Comparison of ENCODE assay signal across 22 mouse cellular contexts in the genomic region with DNA sequence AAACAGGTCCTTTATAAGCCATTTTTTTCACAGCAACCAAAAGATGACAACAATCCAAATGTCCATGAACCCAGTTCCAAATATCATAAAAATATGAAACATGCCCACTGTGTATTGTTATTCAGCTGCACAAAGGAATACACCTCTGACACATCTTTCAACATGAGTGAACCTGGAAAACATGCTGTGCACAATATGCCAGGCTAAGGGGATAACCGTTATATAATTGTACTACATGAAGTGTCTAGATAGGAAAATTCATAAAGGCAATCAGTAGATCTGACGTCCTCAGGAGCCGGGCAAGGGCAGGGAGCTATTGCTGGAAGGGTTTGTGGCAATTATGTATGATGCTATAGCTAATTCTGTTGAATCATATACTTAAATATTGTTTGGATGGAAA.
"Had no signal": no experiment of that assay in that cellular context is flagged by ENCODE, and none has a peak within 500 bp of the region (broad histone marks: within the 10 kb centered on the region; RNA-seq: fewer than 3 reads in every experiment).

No protein-coding gene starts in this region.

- H3K4me1 ChIP-seq: limb, embryonic 15.5 days; liver, embryonic 12.5 days; liver, embryonic 15.5 days; lung, embryonic 15.5 days; megakaryocyte, embryonic 14.5 days; midbrain, embryonic 10.5 days; midbrain, embryonic 13.5 days; neural tube, embryonic 13.5 days; stomach, embryonic 15.5 days had no signal

- H3K27ac ChIP-seq: kidney, postnatal 0 days; limb, embryonic 12.5 days; limb, embryonic 15.5 days; liver, embryonic 12.5 days; liver, embryonic 15.5 days; lung, embryonic 15.5 days; midbrain, embryonic 10.5 days; midbrain, embryonic 13.5 days; neural tube, embryonic 13.5 days; stomach, embryonic 15.5 days had no signal

- H3K27me3 ChIP-seq: limb, embryonic 12.5 days; limb, embryonic 15.5 days; liver, embryonic 12.5 days; liver, embryonic 15.5 days; lung, embryonic 15.5 days; megakaryocyte, embryonic 14.5 days; midbrain, embryonic 13.5 days; neural tube, embryonic 13.5 days; stomach, embryonic 15.5 days had no signal

- ATAC-seq: liver, embryonic 12.5 days; midbrain, embryonic 13.5 days; midbrain, embryonic 16.5 days had no signal

- H3K4me3 ChIP-seq: limb, embryonic 12.5 days; limb, embryonic 15.5 days; liver, embryonic 12.5 days; liver, embryonic 15.5 days; lung, embryonic 15.5 days; megakaryocyte, embryonic 14.5 days; midbrain, embryonic 10.5 days; midbrain, embryonic 13.5 days; myocyte; neural tube, embryonic 13.5 days; stomach, embryonic 15.5 days had no signal

- H3K9ac ChIP-seq: limb, embryonic 12.5 days; limb, embryonic 15.5 days; liver, embryonic 12.5 days; liver, embryonic 15.5 days; lung, embryonic 15.5 days; midbrain, embryonic 13.5 days; neural tube, embryonic 13.5 days; stomach, embryonic 15.5 days had no signal

- DNase-seq: kidney, postnatal 25 days; left cerebral cortex, postnatal 4 days; lung, adult 18-20 months; lung, postnatal 10 days; lung, postnatal 36 days; retina, postnatal 1 day; right cerebral cortex, postnatal 25 days; spleen, adult 18-20 months; thymus, postnatal 25 days had no signal

- H3K36me3 ChIP-seq: limb, embryonic 12.5 days; limb, embryonic 15.5 days; liver, embryonic 12.5 days; liver, embryonic 15.5 days; lung, embryonic 15.5 days; midbrain, embryonic 10.5 days; midbrain, embryonic 13.5 days; neural tube, embryonic 13.5 days; stomach, embryonic 15.5 days had no signal

- H3K4me2 ChIP-seq: limb, embryonic 12.5 days; limb, embryonic 15.5 days; liver, embryonic 12.5 days; liver, embryonic 15.5 days; lung, embryonic 15.5 days; midbrain, embryonic 13.5 days; neural tube, embryonic 13.5 days; stomach, embryonic 15.5 days had no signal

- H3K9me3 ChIP-seq: limb, embryonic 12.5 days; limb, embryonic 15.5 days; liver, embryonic 12.5 days; liver, embryonic 15.5 days; lung, embryonic 15.5 days; megakaryocyte, embryonic 14.5 days; midbrain, embryonic 10.5 days; midbrain, embryonic 13.5 days; neural tube, embryonic 13.5 days; stomach, embryonic 15.5 days had no signal
